Mouse (Mus musculus) E14TG2a.4 (cell line): ENCODE results near the gene Rps16.

Experiments
- CTCF ChIP-seq: conservative IDR thresholded peaks from 2 replicates; pipeline ENCODE4 v1.5.1; 2014; ENCODE audit warnings: low read length
- POU5F1 ChIP-seq: IDR thresholded peaks from 2 replicates; pipeline ENCODE4 v1.6.1; 2014; ENCODE audit warnings: low read length, borderline replicate concordance

DNA sequence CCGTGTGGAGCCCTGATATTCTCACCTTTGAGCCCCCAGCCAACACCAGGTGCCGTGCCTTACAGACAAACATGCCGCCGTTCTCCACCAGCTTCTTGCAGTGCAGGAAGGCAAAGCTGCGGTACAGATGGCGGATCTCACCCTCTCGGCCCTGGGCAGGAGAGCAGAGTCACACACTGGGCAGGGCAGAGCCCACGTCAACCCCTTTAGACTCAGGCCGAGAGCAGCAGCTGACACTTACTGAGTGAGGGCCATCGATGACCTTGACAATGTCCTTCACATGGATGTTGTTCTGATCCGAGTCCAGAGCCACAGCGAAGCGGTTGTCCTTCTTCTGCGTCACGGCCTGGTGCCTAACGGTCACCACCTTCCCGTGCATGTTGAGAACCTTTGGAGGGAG, 31.7 kb upstream of the Rps16 start:
- TF ChIP-seq CTCF (no peak), POU5F1 (no peak)
